Mouse (Mus musculus): ENCODE results near the gene Anp32e.
"Not testable (repeated sequence)": the region's sequence is repeated elsewhere in the genome, so short reads cannot be mapped to it uniquely, and the experiment has no call there.

Gene Anp32e

GRCm38 (mm10) chr3:95928658-95929503 is at the start of gene Anp32e:
TSS of gene Anp32e (plus strand) at chr3:95929246.
- peak; percentile 98 for DNase-seq

- DNase-seq: peak; percentile 99
These were observed 46.8 kb upstream of the Anp32e start, which contains the start of gene Ciart for GRCm38 (mm10) chr3:95881979-95882815. TSS of gene Ciart (minus strand) at chr3:95882251.

- DNase-seq: peak; percentile 81
These were observed 46.1 kb upstream of the Anp32e start for GRCm38 (mm10) chr3:95882816-95883425.

- DNase-seq: peak; percentile 64
These were observed 44.6 kb upstream of the Anp32e start for GRCm38 (mm10) chr3:95884400-95884799.

GRCm38 (mm10) chr3:95887596-95887995 is 41.5 kb upstream of the Anp32e start:
- DNase-seq: peak; percentile 72

GRCm38 (mm10) chr3:95889664-95890063 is 39.4 kb upstream of the Anp32e start:
- no peak for DNase-seq

GRCm38 (mm10) chr3:95891211-95892065 is 37.6 kb upstream of the Anp32e start, which contains the start of gene BC028528:
TSS of gene BC028528 (minus strand) at chr3:95892005.
- no peak for DNase-seq

GRCm38 (mm10) chr3:95892066-95893052 is 36.7 kb upstream of the Anp32e start:
- DNase-seq: no peak

GRCm38 (mm10) chr3:95893126-95893525 is 35.9 kb upstream of the Anp32e start:
- DNase-seq: no peak

GRCm38 (mm10) chr3:95893606-95894316 is 35.3 kb upstream of the Anp32e start, which contains the start of gene Aph1a:
TSS of gene Aph1a (plus strand) at chr3:95893969.
- DNase-seq: peak; percentile 98

- DNase-seq: peak; percentile 87
These were observed 34.5 kb upstream of the Anp32e start for GRCm38 (mm10) chr3:95894317-95895160.

GRCm38 (mm10) chr3:95895501-95895900 is 33.5 kb upstream of the Anp32e start:
- not testable (repeated sequence) for DNase-seq

GRCm38 (mm10) chr3:95899800-95900524 is 29.1 kb upstream of the Anp32e start:
- no peak for DNase-seq

GRCm38 (mm10) chr3:95901616-95902372 is 27.3 kb upstream of the Anp32e start:
- peak; percentile 79 for DNase-seq

GRCm38 (mm10) chr3:95902373-95902625 is 26.7 kb upstream of the Anp32e start:
- no peak for DNase-seq

GRCm38 (mm10) chr3:95902643-95903042 is 26.4 kb upstream of the Anp32e start:
- no peak for DNase-seq

- peak; percentile 85 for DNase-seq
These were observed 25.1 kb upstream of the Anp32e start for GRCm38 (mm10) chr3:95903753-95904502.
